Mouse (Mus musculus): ENCODE results near the gene Xlr4c.

DNA sequence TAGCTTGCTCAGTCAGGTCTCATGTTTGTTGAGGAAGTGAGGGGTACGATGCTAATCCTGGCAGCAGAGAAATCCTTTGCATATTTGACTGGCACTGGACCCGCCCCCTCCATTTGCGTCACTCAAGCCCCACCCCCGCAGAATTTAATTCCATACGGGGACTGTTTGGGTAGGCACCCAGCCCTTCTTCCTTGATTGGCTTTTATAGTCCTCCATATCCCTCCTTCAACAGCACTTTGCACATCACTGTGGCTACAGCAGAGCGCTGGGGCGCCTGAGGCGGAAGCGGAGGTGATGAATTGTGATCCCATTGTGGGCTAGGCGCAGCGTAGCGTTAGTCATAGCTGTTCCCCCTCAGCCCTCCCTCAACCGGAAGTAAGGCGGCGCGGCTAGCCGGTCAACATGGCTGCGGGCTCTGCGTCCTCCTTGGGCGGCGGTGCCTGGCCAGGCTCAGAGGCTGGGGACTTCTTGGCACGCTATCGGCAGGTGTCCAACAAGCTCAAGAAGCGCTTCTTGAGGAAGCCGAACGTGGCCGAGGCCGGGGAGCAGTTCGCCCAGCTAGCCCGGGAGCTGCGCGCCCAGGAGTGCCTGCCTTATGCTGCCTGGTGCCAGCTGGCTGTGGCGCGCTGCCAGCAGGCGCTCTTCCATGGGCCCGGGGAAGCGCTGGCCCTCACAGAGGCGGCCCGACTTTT lies 14.9 kb downstream of the Xlr4c start, which contains the start of gene F8a:
- 0 out of 2 replicates have a peak, but pooled peaks have one; percentile 61 for TF ChIP-seq POLR2A (IDR thresholded peaks at IDR 0.05; ENCODE audit: extremely low read depth, insufficient read depth, low read length)
- no peak for TF ChIP-seq CTCF (IDR thresholded peaks at IDR 0.05; ENCODE audit: low read depth, low read length)

Measured in liver, adult 2 months (tissue).